In the genomic region with DNA sequence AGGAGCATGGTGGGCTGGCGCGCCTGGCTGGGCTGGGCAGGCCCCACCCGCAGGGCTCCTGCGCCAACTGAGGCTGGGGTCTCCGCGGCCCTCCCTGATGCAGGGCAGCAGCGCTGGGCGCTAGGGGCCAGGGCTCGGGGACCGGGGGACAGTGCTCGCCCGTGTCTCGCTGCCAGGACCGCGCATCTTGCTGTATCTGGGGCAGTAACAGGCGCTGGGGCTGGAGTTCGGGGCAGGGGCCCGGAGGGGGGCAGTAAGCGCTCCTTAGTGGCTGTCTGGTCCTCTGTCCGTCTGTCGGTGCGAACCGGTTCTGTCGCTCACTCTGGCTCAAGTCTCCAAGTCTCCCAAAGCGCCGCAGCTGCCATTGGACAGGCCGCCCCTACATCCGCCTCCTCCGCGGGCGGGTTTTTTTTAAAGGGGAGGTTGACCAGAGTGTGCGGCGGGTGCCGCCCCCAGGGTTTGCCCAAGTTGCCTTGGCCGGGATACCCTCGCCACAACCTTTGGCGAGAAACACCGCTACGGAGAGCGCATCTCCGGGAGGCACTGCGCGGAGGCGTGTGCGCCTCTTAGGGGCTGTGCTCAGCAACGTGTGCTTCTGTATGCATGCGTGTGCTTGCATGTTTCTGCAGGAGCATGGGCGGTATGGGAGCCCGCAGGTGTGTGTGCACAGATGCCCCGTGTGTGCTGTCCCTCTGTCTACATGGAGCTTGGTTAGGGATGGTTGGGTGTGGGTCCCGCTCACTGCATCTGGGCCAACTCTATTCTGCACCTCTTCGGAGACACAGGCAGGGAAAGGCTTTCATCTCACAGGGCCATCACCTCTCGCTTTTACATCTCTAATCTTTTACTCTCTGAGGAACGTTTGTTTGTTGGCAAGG, we compare ENCODE assay signal across 9 mouse cellular contexts. TPM values are rescaled to one million over a fixed set of nuclear protein-coding genes. Genes with fewer than 3 reads are reported as not detected.
DNase-seq lines count a peak whose midpoint lies in the region; ATAC-seq and TF ChIP-seq lines count a peak whose summit lies in the region.
"Had no signal": no experiment of that assay in that cellular context is flagged by ENCODE, and none has a peak within 500 bp of the region (broad histone marks: within the 10 kb centered on the region; RNA-seq: fewer than 3 reads in every experiment).

No protein-coding gene starts in this region.

- H3K4me3 ChIP-seq in intestine, embryonic 15.5 days (replicated peaks): peak overlapping the region; percentile 17
- no peak overlapping the region for H3K4me3 ChIP-seq in intestine, postnatal 0 days (ENCODE audit: low read depth, low read length)
- peak overlapping the region; percentile 65 for H3K4me3 ChIP-seq in forebrain, embryonic 15.5 days
- peak overlapping the region; percentile 45 for H3K4me3 ChIP-seq in midbrain, embryonic 15.5 days

- H3K27me3 ChIP-seq in intestine, embryonic 15.5 days (replicated peaks): peaks cover 96% of the 10 kb centered on the region
- peaks cover 84% of the 10 kb centered on the region for H3K27me3 ChIP-seq in intestine, postnatal 0 days (replicated peaks; ENCODE audit: control insufficient read depth, insufficient read depth, low read length)
- H3K27me3 ChIP-seq in forebrain, embryonic 15.5 days: peaks cover 27% of the 10 kb centered on the region
- H3K27me3 ChIP-seq in midbrain, embryonic 15.5 days (replicated peaks): peaks cover 70% of the 10 kb centered on the region

- H3K4me1 ChIP-seq in intestine, embryonic 15.5 days (replicated peaks): peaks cover 37% of the 10 kb centered on the region
- no peaks in the 10 kb centered on the region for H3K4me1 ChIP-seq in intestine, postnatal 0 days (replicated peaks; ENCODE audit: control insufficient read depth, insufficient read depth, low read length)
- peaks cover 89% of the 10 kb centered on the region for H3K4me1 ChIP-seq in forebrain, embryonic 15.5 days
- H3K4me1 ChIP-seq in midbrain, embryonic 15.5 days: peaks cover 60% of the 10 kb centered on the region

- no peak overlapping the region for H3K9ac ChIP-seq in intestine, embryonic 15.5 days
- no peak overlapping the region for H3K9ac ChIP-seq in intestine, postnatal 0 days (ENCODE audit: low read depth, low read length)
- H3K9ac ChIP-seq in forebrain, embryonic 15.5 days (replicated peaks): peak overlapping the region; percentile 56
- peak overlapping the region; percentile 35 for H3K9ac ChIP-seq in midbrain, embryonic 15.5 days

- H3K4me2 ChIP-seq in intestine, embryonic 15.5 days (replicated peaks): peak overlapping the region; percentile 42
- no peak overlapping the region for H3K4me2 ChIP-seq in intestine, postnatal 0 days (replicated peaks; ENCODE audit: low read depth)
- H3K4me2 ChIP-seq in forebrain, embryonic 15.5 days (replicated peaks): peak overlapping the region; percentile 95
- H3K4me2 ChIP-seq in midbrain, embryonic 15.5 days: peak overlapping the region; percentile 100

- no peak overlapping the region for H3K27ac ChIP-seq in intestine, embryonic 15.5 days
- H3K27ac ChIP-seq in intestine, postnatal 0 days (ENCODE audit: low read depth, low read length): no peak overlapping the region
- H3K27ac ChIP-seq in forebrain, embryonic 15.5 days (replicated peaks): peak overlapping the region; percentile 78
- peak overlapping the region; percentile 58 for H3K27ac ChIP-seq in midbrain, embryonic 15.5 days

- peak; percentile 61 for DNase-seq in ZHBTc4 (ENCODE audit: low read depth, low spot score)
- DNase-seq in cerebellum, adult 8-10 months: no peak
- no peak for DNase-seq in left cerebral cortex, adult 8-10 months (ENCODE audit: low spot score in 2 of 2)
- DNase-seq in kidney, adult 8-10 months: no peak
- DNase-seq: kidney, adult 9 months had no signal

- no peaks in the 10 kb centered on the region for H3K9me3 ChIP-seq in intestine, embryonic 15.5 days
- H3K9me3 ChIP-seq in intestine, postnatal 0 days (ENCODE audit: control insufficient read depth): no peaks in the 10 kb centered on the region
- H3K9me3 ChIP-seq in forebrain, embryonic 15.5 days: no peaks in the 10 kb centered on the region
- H3K9me3 ChIP-seq in midbrain, embryonic 15.5 days: no peaks in the 10 kb centered on the region

- 1% methylated on average over 54 of the region's 54 CpGs for WGBS in intestine, embryonic 15.5 days
- WGBS in intestine, postnatal 0 days: 2% methylated on average over 54 of the region's 54 CpGs
- WGBS in forebrain, embryonic 15.5 days: 1% methylated on average over 54 of the region's 54 CpGs
- WGBS in midbrain, embryonic 15.5 days: under 1% methylated on average over 54 of the region's 54 CpGs

- no peaks in the 10 kb centered on the region for H3K36me3 ChIP-seq in intestine, embryonic 15.5 days
- H3K36me3 ChIP-seq in intestine, postnatal 0 days (ENCODE audit: control insufficient read depth, insufficient read depth): no peaks in the 10 kb centered on the region
- H3K36me3 ChIP-seq in forebrain, embryonic 15.5 days: no peaks in the 10 kb centered on the region
- no peaks in the 10 kb centered on the region for H3K36me3 ChIP-seq in midbrain, embryonic 15.5 days (replicated peaks)

- no peak for TF ChIP-seq CTCF in intestine, postnatal 0 days (IDR thresholded peaks at IDR 0.05; ENCODE audit: low read depth)

- no peak for ATAC-seq in intestine, embryonic 15.5 days
- ATAC-seq in intestine, postnatal 0 days: no peak
- 0 out of 2 replicates have a peak, but pooled peaks have one; percentile 26 for ATAC-seq in forebrain, embryonic 15.5 days (replicated peaks)
- no peak; the same call in none of the 2 replicates for ATAC-seq in midbrain, embryonic 15.5 days (replicated peaks)

RNA-seq across cellular contexts. Expression of a gene that starts 4.5 kb away (rescaled TPM):
- polyA plus RNA-seq in intestine, embryonic 15.5 days (2015; fragmentation: Nextera tagmentation; extraction: Ambion mirVana): 1.5 and 1.7 TPM in 2 replicates
- polyA plus RNA-seq in intestine, postnatal 0 days (2015; fragmentation: Nextera tagmentation; extraction: Ambion mirVana): 0.14 and 0.27 TPM in 2 replicates
- polyA plus RNA-seq in forebrain, embryonic 15.5 days (2015; fragmentation: Nextera tagmentation; extraction: Ambion mirVana): 132 and 133 TPM in 2 replicates
- polyA plus RNA-seq in midbrain, embryonic 15.5 days (2015; fragmentation: Nextera tagmentation; extraction: Ambion mirVana): 33.2 and 35.0 TPM in 2 replicates
- 10 to 100 TPM; 30.9 to 37.9 (median 35.1) TPM for total RNA-seq in left cerebral cortex, adult 8-10 months (2022)

Comparison
In these comparisons a context has a peak if more than half of its experiments do, and no peak if none do; other contexts are left out.
1. H3K27ac ChIP-seq: peak in forebrain, embryonic 15.5 days (single experiment) and midbrain, embryonic 15.5 days (single experiment); none in intestine, embryonic 15.5 days (single experiment) and intestine, postnatal 0 days (single experiment).
2. H3K9ac ChIP-seq: peak in forebrain, embryonic 15.5 days (single experiment) and midbrain, embryonic 15.5 days (single experiment); none in intestine, embryonic 15.5 days (single experiment) and intestine, postnatal 0 days (single experiment).
3. RNA of a gene that starts 4.5 kb away (polyA plus RNA-seq): 132 to 133 TPM in forebrain, embryonic 15.5 days and 33.2 to 35.0 TPM in midbrain, embryonic 15.5 days; 1.5 to 1.7 TPM in intestine, embryonic 15.5 days and 0.14 to 0.27 TPM in intestine, postnatal 0 days; every median in the first group is over 10 times any median in the second.